Mouse (Mus musculus): Measurements from ENCODE around the gene Gm13199. TPM values are rescaled to one million over a fixed set of nuclear protein-coding genes. Genes with fewer than 3 reads are reported as not detected.

Gm13199 gene
- polyA plus RNA-seq (2012; rRNA removed; ENCODE audit: low replicate concordance), result 1.2 and 1.4 TPM in 2 replicates

DNA sequence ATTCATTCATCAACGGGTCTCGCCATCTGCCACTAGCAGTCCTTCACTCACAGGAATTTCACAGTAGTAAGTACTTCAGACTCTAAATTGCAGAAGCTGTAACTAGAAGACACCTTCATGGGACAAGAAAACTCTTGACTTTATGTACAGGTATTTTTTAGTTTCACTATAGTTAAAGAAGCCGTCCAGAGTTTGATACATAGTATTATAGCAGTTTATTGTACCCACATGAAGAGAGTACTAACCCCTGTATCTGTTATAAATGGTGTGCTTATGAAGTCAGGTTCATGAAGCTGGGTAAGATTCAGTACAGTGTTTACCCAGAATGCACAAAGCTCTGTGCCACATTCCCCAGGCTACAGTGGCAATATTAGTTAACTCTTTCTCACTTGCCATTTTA, at the start of gene Gm13199:
Gene Gm13199, minus strand, starts transcription at position 101 of the 400 bp plus-strand sequence.

DNA sequence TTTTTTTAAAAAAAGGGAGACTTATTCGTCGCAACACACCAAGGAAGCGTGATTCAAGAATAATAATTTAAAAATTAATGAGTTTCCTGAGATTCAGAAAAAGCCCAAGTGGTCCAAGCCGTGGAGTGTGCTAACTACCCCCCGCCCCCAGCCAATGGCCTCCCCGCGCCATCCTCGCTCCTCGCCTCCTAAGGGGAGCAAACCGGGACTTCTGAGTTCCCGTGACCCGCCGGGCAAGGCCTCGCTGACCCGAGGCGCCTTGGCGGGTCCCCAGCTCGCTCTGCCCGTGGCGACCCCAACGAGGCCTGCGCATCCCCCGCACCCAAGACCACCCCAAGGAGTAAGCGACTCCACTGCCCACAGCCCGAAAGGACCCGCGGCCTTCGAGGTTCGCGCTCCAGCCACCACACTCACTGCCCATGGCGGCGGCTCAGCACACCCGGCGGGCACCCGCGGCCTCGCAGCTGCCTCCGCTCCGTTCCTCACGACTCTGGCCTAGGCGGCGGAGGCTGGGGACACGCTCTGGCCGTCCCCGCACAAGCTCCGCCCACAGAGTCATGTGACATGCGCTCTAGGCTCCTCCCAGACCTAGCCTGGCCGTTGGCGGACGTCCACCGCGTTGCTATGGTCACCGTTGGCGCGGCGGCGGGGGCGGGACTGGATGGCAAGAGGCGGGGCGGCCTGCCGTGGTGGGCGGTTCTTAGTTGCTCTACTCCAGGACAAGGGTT, 32.3 kb upstream of the Gm13199 start, which contains the start of gene Sec61a2:
Gene Sec61a2, minus strand, starts transcription at position 590 of the 728 bp plus-strand sequence.

GRCm38 (mm10) chr2:5844873-5845631, 17.7 kb downstream of the Gm13199 start, which contains the start of the genes Nudt5 and Cdc123:
Gene Nudt5 (plus strand): TSS chr2:5845019.
Gene Cdc123 (minus strand): TSS chr2:5845164.

Other genes starting within 250 kb of the Gm13199 start
- gene Camk1d, start 148.4 kb downstream of the Gm13199 start, polyA plus RNA-seq (2012; rRNA removed; ENCODE audit: low replicate concordance), result 5.4 and 18.5 TPM in 2 replicates
- gene Nudt5, start 17.9 kb downstream of the Gm13199 start, polyA plus RNA-seq (2012; rRNA removed; ENCODE audit: low replicate concordance), result 7.1 and 8.3 TPM in 2 replicates
- gene Cdc123, start 17.8 kb downstream of the Gm13199 start, polyA plus RNA-seq (2012; rRNA removed; ENCODE audit: low replicate concordance), result 20.2 and 22.8 TPM in 2 replicates
- gene Sec61a2, start 32.5 kb upstream of the Gm13199 start, polyA plus RNA-seq (2012; rRNA removed; ENCODE audit: low replicate concordance), result 5.8 and 7.5 TPM in 2 replicates
- 0.14 and 0.53 TPM in 2 replicates for gene Dhtkd1, start 79.9 kb upstream of the Gm13199 start, polyA plus RNA-seq (2012; rRNA removed; ENCODE audit: low replicate concordance)
- gene Upf2, start 88.5 kb upstream of the Gm13199 start, polyA plus RNA-seq (2012; rRNA removed; ENCODE audit: low replicate concordance), result 0.42 and 0.44 TPM in 2 replicates